In the genomic region with DNA sequence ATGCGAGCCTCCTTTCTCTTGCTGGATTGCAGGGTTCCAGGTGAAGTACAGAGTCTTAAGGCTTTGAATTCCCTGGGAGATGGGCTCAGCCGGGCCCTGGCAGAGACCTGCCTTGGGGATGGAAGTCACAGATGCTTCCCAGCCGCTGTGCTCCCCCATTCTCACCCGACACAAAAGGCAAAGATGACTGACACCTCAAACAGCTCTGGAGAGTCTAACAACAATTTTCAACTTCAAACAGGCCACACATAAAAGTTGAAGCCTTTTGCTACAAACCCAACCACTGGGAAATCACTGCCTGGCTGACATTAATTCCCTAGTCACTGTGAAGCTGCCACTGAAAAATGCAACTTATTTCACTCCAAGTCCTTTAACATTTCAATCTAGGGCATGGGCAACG, we compare ENCODE assay signal across 17 mouse cellular contexts.
"Had no signal": no experiment of that assay in that cellular context is flagged by ENCODE, and none has a peak within 500 bp of the region (broad histone marks: within the 10 kb centered on the region; RNA-seq: fewer than 3 reads in every experiment).

No protein-coding gene starts in this region.

- H3K4me1 ChIP-seq: liver, embryonic 13.5 days; neural tube, embryonic 12.5 days; neural tube, embryonic 15.5 days had no signal

- H3K36me3 ChIP-seq: liver, embryonic 13.5 days; neural tube, embryonic 12.5 days; neural tube, embryonic 15.5 days had no signal

- H3K27ac ChIP-seq: left cerebral cortex, adult 2 months; liver, embryonic 13.5 days; neural tube, embryonic 12.5 days; neural tube, embryonic 15.5 days; stomach, postnatal 0 days had no signal

- H3K27me3 ChIP-seq: liver, embryonic 13.5 days; neural tube, embryonic 12.5 days; neural tube, embryonic 15.5 days had no signal

- H3K9me3 ChIP-seq: liver, embryonic 13.5 days; neural tube, embryonic 12.5 days; neural tube, embryonic 15.5 days had no signal

- H3K4me3 ChIP-seq: left cerebral cortex, adult 2 months; liver, embryonic 13.5 days; neural tube, embryonic 12.5 days; neural tube, embryonic 15.5 days had no signal

- H3K9ac ChIP-seq: liver, embryonic 13.5 days; neural tube, embryonic 12.5 days; neural tube, embryonic 15.5 days had no signal

- DNase-seq: kidney, postnatal 36 days; layer of hippocampus, postnatal 36 days; liver, embryonic 13.5 days; lung, adult 2 months; lung, postnatal 14 days; lung, postnatal 4 days; right cerebral cortex, adult 18-20 months; right cerebral cortex, postnatal 14 days; right cerebral cortex, postnatal 4 days; thymus, adult 2 months; thymus, postnatal 14 days; thymus, postnatal 4 days had no signal

- H3K4me2 ChIP-seq: liver, embryonic 13.5 days; midbrain, embryonic 11.5 days; neural tube, embryonic 12.5 days; neural tube, embryonic 15.5 days had no signal
